Mouse (Mus musculus) cortical plate, adult 2 months (tissue): ENCODE results near the gene Poc1b.

ENCODE experiments used
- CTCF ChIP-seq: fragments of 200-500 bp; IDR thresholded peaks from 2 replicates; pipeline ENCODE4 v1.5.1; 2011; ENCODE audit warnings: mild to moderate bottlenecking, control low read depth, low read length; ENCODE audit not compliant: insufficient read depth; ENCODE audit errors: extremely low read depth
- POLR2A ChIP-seq: fragments of 200-500 bp; IDR thresholded peaks from 2 replicates; pipeline ENCODE4 v1.6.1; 2011; ENCODE audit warnings: mild to moderate bottlenecking, low read length, control low read depth; ENCODE audit not compliant: insufficient read depth; ENCODE audit errors: extremely low read depth

- TF ChIP-seq CTCF (no peak), POLR2A (no peak)
Measured at GRCm38 (mm10) chr10:99238537-99238936, 131.7 kb downstream of the Poc1b start.
